Mouse (Mus musculus) heart, postnatal 0 days (tissue): ENCODE results near the gene Abcb1a.

Experiments used
- CTCF ChIP-seq: IDR thresholded peaks from 2 replicates; pipeline ENCODE4 v1.5.1; 2016; ENCODE audit warnings: antibody characterized with exemption, control low read depth, low read depth
- EP300 ChIP-seq: IDR thresholded peaks from 2 replicates; pipeline ENCODE4 v1.6.1; 2016; ENCODE audit warnings: antibody characterized with exemption, low read depth

DNA sequence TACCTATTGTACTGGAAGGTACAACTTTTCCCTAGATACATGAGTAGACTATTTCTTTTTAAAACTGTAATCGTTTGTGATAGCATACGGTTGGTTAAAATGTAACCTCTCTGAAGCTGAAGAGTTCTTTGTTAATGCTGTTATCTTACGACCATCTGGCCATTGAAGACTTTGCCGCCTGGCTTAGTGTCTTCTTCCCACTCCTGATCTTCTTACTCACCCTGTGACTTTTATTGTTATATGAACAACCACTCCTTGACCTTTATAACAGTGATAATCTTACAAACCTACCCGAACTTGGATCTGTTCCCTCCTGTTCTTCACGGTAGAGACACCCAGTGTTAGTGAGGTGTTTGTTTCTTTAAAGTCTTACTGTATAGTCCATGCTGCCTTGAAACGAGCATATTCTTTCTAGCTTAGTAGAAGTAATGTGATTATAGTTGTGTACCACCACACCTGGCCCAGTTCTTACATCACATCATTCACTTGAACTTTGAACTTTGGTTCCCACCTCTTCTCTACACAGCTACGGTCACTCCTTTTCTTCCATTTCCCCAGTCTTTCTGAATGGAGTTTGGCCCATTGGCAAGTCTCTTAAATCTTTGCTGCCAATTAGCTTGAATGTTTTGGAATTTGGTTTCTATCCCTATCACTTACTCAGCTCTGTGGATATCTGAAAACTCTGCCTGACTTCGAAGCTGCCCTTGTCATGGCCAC, 8.0 kb downstream of the Abcb1a start:
- TF ChIP-seq CTCF: no peak
- TF ChIP-seq EP300: no peak
